Mouse (Mus musculus): ENCODE measurements around the gene Nhp2.
"Not testable (repeated sequence)": the region's sequence is repeated elsewhere in the genome, so short reads cannot be mapped to it uniquely, and the experiment has no call there.

Nhp2 gene

DNA sequence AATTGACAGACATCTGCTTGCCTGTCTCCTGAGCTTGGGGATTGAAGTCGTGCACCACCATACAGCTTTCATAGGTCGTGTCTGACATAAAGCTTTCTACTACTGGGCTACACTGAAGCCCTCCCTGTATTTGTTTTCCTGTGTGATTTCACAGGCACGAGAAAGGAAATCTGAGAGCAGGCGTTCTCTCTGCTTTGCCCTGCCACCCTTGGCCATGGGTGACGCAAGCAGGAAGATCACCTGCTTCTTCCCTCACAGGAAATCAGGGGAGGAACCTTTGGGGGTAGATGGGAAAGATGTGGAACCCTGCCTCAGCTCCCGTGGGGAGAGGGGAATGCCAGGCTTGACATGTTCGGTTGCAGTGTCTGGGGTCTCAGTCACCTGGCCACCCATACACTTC, 38.8 kb downstream of the Nhp2 start:
- no peak for DNase-seq (ENCODE audit: low spot score)

DNA sequence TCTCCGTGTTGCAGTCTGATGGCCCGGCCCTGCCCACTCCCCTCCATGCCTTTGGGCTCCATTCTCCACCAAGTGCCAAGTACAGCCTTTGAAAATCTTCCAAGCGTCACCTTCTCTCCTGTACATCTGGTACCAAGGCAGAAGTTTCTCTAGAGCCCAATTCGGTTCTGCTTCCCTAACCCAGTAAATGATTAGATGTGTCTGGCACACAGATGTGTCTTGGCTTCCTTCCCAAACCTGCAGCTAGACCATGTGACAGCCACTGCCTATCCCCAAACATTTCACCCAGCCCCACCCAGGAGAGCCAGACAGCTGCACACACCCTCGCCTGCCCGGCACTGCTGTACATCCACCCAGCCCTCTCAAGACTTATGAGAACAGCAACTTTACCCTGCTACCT, 39.2 kb downstream of the Nhp2 start:
- DNase-seq (ENCODE audit: low spot score) = no peak

DNA sequence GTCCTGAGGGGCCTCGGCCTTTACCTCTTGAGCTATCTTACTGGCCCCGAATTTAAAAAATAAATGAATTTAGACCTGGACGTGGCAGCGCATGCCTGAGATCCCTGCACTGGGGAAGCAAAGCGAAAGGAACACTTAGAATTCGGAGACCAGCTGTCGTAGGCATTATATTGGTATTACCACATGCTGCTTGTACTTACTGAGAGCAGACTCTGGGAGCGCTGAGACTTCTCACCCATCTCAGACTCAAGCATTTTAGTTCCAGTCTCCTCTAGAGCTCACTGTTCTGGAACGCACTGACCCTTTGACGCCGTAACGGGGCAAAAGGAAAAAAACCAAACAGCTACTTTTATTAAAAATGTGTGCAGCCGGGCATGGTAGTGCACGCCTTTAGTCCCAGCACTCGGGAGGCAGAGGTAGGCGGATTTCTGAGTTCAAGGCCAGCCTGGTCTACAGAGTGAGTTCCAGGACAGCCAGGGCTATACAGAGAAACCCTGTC, 42.4 kb downstream of the Nhp2 start:
- DNase-seq (ENCODE audit: low spot score) = no peak

DNA sequence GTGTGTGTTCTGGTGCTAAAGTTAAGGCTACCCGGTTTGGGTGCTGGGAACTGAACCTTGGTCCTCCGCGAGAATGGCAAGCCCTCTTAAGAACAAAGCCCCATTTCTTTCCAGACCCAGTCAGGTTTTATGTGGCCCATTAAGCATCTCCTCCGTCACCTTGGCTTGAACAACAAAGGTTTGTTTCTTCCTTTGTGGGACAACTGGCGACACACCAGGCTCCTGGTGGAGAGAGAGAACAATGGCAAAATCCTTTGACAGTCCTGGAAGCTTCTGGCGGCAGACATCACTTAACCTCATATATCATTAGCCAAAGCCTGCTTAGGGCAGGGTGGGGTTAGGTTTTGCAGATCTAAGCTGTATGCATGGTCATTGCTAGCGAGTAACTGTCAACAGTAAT, 43.1 kb downstream of the Nhp2 start:
- DNase-seq (ENCODE audit: low spot score) = no peak

DNA sequence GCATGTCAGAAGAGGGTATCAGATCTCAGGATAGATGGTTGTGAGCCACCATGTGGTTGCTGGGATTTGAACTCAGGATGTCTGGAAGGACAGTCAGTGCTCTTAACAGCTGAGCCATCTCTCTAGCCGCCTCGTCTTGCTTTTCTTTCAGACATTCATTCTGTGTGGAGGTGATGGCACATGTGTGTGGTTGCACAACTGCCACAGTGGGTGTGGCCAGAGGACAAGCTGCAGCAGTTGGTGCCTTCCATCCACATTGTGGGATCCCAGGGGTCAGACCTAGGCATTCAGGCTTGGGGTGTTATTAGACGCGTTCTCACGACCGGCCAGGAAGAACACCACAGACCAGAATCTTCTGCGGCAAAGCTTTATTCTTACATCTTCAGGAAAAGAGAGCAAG, 45.2 kb downstream of the Nhp2 start:
- not testable (repeated sequence) for DNase-seq (ENCODE audit: low spot score)

DNA sequence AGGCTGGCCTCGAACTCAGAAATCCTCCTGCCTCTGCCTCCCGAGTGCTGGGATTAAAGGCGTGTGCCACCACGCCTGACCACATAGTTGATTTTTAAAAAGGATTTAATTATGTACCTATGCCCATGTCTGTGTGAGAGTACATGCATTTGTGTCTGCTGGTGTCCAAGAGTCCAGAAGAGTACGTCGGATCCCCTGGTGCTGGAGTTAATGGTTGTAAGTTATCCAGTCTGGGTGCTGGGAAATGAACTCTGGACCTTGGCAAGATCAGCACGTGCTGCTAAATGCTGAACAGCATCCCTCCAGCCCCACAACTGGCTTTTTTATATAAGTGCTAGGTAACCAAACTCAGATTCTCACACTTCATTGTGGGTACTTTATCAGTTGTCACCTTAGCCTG, 51.3 kb downstream of the Nhp2 start:
- DNase-seq (ENCODE audit: low spot score) = no peak

DNA sequence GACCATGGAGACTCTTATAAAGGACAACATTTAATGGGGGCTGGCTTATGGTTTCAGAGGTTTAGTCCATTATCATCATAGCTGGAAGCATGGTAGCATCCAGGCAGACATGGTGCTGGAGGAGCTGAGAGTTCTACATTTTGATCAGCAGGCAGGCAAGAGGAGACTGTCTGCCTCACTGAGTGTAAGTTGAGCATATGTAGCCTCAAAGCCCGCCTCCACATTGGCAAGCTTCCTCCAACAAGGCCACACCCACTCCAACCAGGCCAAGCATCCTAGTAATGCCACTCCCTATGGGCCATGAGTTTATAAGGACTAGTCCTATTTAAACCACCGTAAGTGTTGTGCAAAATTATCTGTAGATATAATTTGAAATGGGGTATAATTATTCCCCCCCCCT, 51.8 kb downstream of the Nhp2 start:
- DNase-seq (ENCODE audit: low spot score) = no peak

DNA sequence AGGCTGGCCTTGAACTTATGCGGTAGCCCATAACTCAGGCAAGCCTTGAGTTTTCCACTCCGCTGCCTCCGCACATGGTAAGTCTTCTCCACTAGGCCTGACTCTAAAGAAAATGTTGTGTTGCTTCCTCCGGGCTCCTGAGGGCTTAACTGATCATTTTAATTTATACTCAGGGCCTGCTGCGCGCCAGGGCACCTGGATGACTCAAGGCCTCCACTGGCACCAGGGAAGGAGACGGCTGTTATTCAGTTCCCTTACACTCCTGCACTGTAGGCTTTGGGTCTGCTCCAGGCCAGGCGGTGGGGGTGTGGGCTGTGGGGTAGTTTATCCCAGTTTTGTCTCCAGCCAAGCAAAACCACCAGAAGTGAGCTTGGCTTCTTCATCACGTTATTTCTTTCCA, 53.8 kb downstream of the Nhp2 start:
- no peak for DNase-seq (ENCODE audit: low spot score)
